Mouse (Mus musculus) forebrain, postnatal 0 days (tissue): ENCODE measurements around the gene Lif. TPM values are rescaled to one million over a fixed set of nuclear protein-coding genes. Genes with fewer than 3 reads are reported as not detected.

Experiments
- ATAC-seq: fragments of 200-750 bp; cut with Nextera tagmentation; 2 replicates; pipeline ENCODE4 v1.8.0; 2017; ENCODE audit warnings: mild to moderate bottlenecking, moderate library complexity
- DNase-seq: peaks from one replicate; pipeline ENCODE4 v3.0.0-alpha.2; 2015
- H3K27ac ChIP-seq: fragments of 300-500 bp; sonication (generic); 2 replicates; pipeline ENCODE4 v1.5.1; 2014; ENCODE audit warnings: low read depth, mild to moderate bottlenecking, antibody characterized with exemption, low read length, moderate library complexity, mixed read lengths
- H3K27me3 ChIP-seq: fragments of 300-500 bp; sonication (generic); 2 replicates; pipeline ENCODE4 v1.6.1; 2014; ENCODE audit warnings: mild to moderate bottlenecking, low read length, mixed read lengths; ENCODE audit not compliant: insufficient read depth
- H3K36me3 ChIP-seq: fragments of 300-500 bp; sonication (generic); 2 replicates; pipeline ENCODE4 v1.6.1; 2014; ENCODE audit warnings: mild to moderate bottlenecking, moderate library complexity; ENCODE audit not compliant: insufficient read depth
- H3K4me1 ChIP-seq: fragments of 300-500 bp; sonication (generic); 2 replicates; pipeline ENCODE4 v1.6.1; 2014; ENCODE audit warnings: antibody characterized with exemption; ENCODE audit not compliant: insufficient read depth
- H3K4me2 ChIP-seq: fragments of 300-500 bp; sonication (generic); 2 replicates; pipeline ENCODE4 v1.6.1; 2014; ENCODE audit warnings: low read depth, mild to moderate bottlenecking, moderate library complexity
- H3K4me3 ChIP-seq: fragments of 300-500 bp; sonication (generic); 2 replicates; pipeline ENCODE4 v1.5.1; 2014; ENCODE audit warnings: low read depth, low read length, mixed read lengths
- H3K9ac ChIP-seq: fragments of 300-500 bp; sonication (generic); 2 replicates; pipeline ENCODE4 v1.6.1; 2014; ENCODE audit warnings: mild to moderate bottlenecking
- H3K9me3 ChIP-seq: fragments of 300-500 bp; sonication (generic); 2 replicates; pipeline ENCODE4 v1.6.1; 2016; ENCODE audit warnings: low read length
- CTCF ChIP-seq: sonication (generic); IDR thresholded peaks from 2 replicates; pipeline ENCODE4 v1.5.1; 2016; ENCODE audit warnings: antibody characterized with exemption, control low read depth, low read depth
- WGBS: fragments of 180-500 bp; shearing (Covaris S2); extraction: QIAGEN DNeasy Blood & Tissue Kit; methylation state at CpG from one replicate; pipeline ENCODE4 v1.1.7; 2014; 5-methylcytosine and 5-hydroxymethylcytosine counted together
- polyA plus RNA-seq: library from polyadenylated mRNA; unstranded; fragments of >200 nt; fragmentation: Nextera tagmentation; extraction: Ambion mirVana; gene quantifications from 2 replicates; pipeline ENCODE4 v1.2.1, GENCODE M21; 2015
- total RNA-seq: library from RNA; depleted of rRNA; stranded (reverse); fragments of >200 nt; gene quantifications from 2 replicates; pipeline ENCODE4 v1.2.3, GENCODE M21; 2014; rRNA removed

The Lif gene
- total RNA-seq (0.08 and 0.43 TPM in 2 replicates), polyA plus RNA-seq (0.05 and 0.22 TPM in 2 replicates)

GRCm38 (mm10) chr11:4256846-4257607, at the start of gene Lif:
TSS of gene Lif (plus strand) at chr11:4257557.
- Histone ChIP-seq H3K27ac (no peak within 1 kb of the TSS), H3K4me3 (no peak within 1 kb of the TSS), H3K4me2 (no peak within 1 kb of the TSS), H3K27me3 (no peaks in the 10 kb centered on the region), H3K9me3 (no peaks in the 10 kb centered on the region), H3K36me3 (no peaks in the 10 kb centered on the region), H3K9ac (no peak within 1 kb of the TSS), H3K4me1 (peaks cover 6% of the 10 kb centered on the region)
- WGBS = 59% methylated on average over 11 of the region's 11 CpGs
- DNase-seq (no peak), ATAC-seq (no peak)
- TF ChIP-seq CTCF = no peak

DNA sequence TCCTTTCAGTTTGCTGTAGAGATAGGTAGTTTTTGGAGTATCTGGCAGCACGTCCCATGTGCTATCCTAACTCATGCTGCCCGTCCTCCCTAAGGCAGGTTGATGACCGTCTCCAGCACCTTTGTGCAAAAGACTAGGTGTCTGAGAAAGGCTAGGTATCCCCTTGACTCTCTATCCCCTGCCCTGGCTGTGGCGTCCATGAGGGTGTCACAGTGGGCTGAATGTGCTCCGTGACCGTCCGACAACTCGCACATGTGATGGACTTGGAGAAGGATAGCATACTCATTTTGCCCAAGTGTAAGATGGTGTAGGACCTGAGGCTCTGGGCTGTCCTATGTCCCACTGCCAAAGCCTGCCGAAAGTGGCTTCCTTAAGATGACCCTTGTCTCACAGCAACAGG, 49.7 kb upstream of the Lif start:
- no peaks in the 10 kb centered on the region for H3K27me3 ChIP-seq
- TF ChIP-seq CTCF = no peak
- 92% methylated on average over 9 of the region's 9 CpGs for WGBS
- no peaks in the 10 kb centered on the region for H3K4me1 ChIP-seq
- H3K9ac ChIP-seq = no peak overlapping the region
- H3K27ac ChIP-seq = no peak overlapping the region
- H3K4me2 ChIP-seq = no peak overlapping the region
- no peaks in the 10 kb centered on the region for H3K9me3 ChIP-seq
- peaks cover 55% of the 10 kb centered on the region for H3K36me3 ChIP-seq
- DNase-seq (no peak), ATAC-seq (no peak)
- H3K4me3 ChIP-seq = no peak overlapping the region

DNA sequence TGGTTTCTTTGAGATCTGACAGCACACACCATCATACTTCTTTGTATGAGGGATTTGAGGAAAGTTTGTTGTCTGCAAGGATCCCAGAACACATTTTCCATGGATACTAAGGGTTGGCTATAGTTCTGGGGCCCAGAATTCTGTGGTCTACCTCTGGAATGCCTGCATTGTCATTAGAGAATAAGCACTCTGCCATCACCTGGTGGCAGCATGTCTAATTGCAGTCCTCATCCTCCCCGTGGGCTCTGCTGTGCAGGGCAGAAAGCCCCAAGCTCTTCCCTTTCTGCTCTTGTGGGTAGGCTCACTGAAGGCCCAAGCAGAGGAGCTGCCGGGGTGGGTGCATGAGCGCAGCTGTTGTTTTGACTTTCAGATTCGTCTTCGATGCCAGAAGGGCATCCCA, 47.8 kb upstream of the Lif start:
- Histone ChIP-seq H3K4me2 (no peak overlapping the region), H3K4me3 (no peak overlapping the region), H3K27ac (no peak overlapping the region), H3K27me3 (no peaks in the 10 kb centered on the region), H3K36me3 (peaks cover 72% of the 10 kb centered on the region), H3K9me3 (no peaks in the 10 kb centered on the region), H3K4me1 (no peaks in the 10 kb centered on the region), H3K9ac (no peak overlapping the region)
- DNase-seq = no peak
- 80% methylated on average over 5 of the region's 5 CpGs for WGBS
- peak; percentile 41 for TF ChIP-seq CTCF
- no peak for ATAC-seq

GRCm38 (mm10) chr11:4210786-4211185, 46.6 kb upstream of the Lif start:
- TF ChIP-seq CTCF = no peak
- Histone ChIP-seq H3K9ac (no peak overlapping the region), H3K4me3 (no peak overlapping the region), H3K27me3 (no peaks in the 10 kb centered on the region), H3K36me3 (peaks cover 84% of the 10 kb centered on the region), H3K4me1 (no peaks in the 10 kb centered on the region), H3K9me3 (no peaks in the 10 kb centered on the region), H3K4me2 (no peak overlapping the region), H3K27ac (no peak overlapping the region)
- 91% methylated on average over 1 of the region's 1 CpGs for WGBS
- ATAC-seq (no peak), DNase-seq (no peak)

DNA sequence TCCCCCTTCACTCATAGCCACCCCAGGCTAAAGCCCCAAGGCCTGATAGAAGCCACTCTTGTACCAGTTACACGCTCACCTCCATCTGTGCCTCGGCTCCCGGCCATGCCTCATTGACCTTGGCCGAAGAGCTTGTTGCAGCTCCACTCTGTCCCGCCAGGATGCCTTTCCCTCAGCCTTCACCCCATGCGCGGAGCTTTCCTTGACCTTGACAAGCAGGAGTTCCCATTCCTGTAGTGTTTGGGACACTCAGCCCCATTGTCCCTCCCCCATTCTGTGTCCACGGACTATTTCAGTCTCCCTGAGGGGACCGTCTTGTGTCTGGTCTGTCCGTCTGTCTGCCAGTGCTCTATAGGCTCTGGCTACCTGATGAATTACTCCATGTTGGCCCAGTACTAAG, 44.2 kb upstream of the Lif start:
- no peaks in the 10 kb centered on the region; the same call in 1 of the 2 replicates for H3K27me3 ChIP-seq
- H3K4me3 ChIP-seq = no peak overlapping the region
- no peaks in the 10 kb centered on the region; the same call in 1 of the 2 replicates for H3K4me1 ChIP-seq
- no peak overlapping the region for H3K9ac ChIP-seq
- TF ChIP-seq CTCF = no peak
- no peak for DNase-seq
- H3K4me2 ChIP-seq = no peak overlapping the region
- 95% methylated on average over 10 of the region's 10 CpGs for WGBS
- no peak for ATAC-seq
- 0 out of 2 replicates have a peak, but pooled peaks cover 6% of the 10 kb centered on the region for H3K9me3 ChIP-seq
- H3K27ac ChIP-seq = no peak overlapping the region
- peaks cover 64% of the 10 kb centered on the region for H3K36me3 ChIP-seq

GRCm38 (mm10) chr11:4214572-4214971, 42.8 kb upstream of the Lif start:
- 96% methylated on average over 14 of the region's 14 CpGs for WGBS
- H3K4me1 ChIP-seq = no peaks in the 10 kb centered on the region; the same call in 1 of the 2 replicates
- H3K9me3 ChIP-seq = 0 out of 2 replicates have a peak, but pooled peaks cover 6% of the 10 kb centered on the region
- no peak overlapping the region for H3K4me2 ChIP-seq
- DNase-seq (no peak), ATAC-seq (no peak)
- H3K27ac ChIP-seq = no peak overlapping the region
- H3K4me3 ChIP-seq = no peak overlapping the region
- no peak for TF ChIP-seq CTCF
- H3K27me3 ChIP-seq = no peaks in the 10 kb centered on the region; the same call in 1 of the 2 replicates
- no peak overlapping the region for H3K9ac ChIP-seq
- peaks cover 53% of the 10 kb centered on the region for H3K36me3 ChIP-seq

GRCm38 (mm10) chr11:4215061-4215460, 42.3 kb upstream of the Lif start:
- no peak overlapping the region for H3K4me3 ChIP-seq
- no peak overlapping the region for H3K9ac ChIP-seq
- DNase-seq (no peak), ATAC-seq (no peak)
- TF ChIP-seq CTCF = no peak
- no peaks in the 10 kb centered on the region; the same call in 1 of the 2 replicates for H3K27me3 ChIP-seq
- H3K27ac ChIP-seq = no peak overlapping the region
- 0 out of 2 replicates have a peak, but pooled peaks cover 6% of the 10 kb centered on the region for H3K9me3 ChIP-seq
- peaks cover 48% of the 10 kb centered on the region for H3K36me3 ChIP-seq
- H3K4me1 ChIP-seq = no peaks in the 10 kb centered on the region; the same call in 1 of the 2 replicates
- no peak overlapping the region for H3K4me2 ChIP-seq
- WGBS = 86% methylated on average over 10 of the region's 10 CpGs
